Mouse (Mus musculus) lung, postnatal 4 days (tissue): ENCODE measurements around the gene Zrsr1.

ENCODE experiments used
- DNase-seq, 2 experiments: peaks; one replicate each; pipeline ENCODE4 v3.0.0; 2021

Gene Zrsr1

GRCm38 (mm10) chr11:22973599-22973998, 1.8 kb downstream of the Zrsr1 start:
- DNase-seq = no peak

DNA sequence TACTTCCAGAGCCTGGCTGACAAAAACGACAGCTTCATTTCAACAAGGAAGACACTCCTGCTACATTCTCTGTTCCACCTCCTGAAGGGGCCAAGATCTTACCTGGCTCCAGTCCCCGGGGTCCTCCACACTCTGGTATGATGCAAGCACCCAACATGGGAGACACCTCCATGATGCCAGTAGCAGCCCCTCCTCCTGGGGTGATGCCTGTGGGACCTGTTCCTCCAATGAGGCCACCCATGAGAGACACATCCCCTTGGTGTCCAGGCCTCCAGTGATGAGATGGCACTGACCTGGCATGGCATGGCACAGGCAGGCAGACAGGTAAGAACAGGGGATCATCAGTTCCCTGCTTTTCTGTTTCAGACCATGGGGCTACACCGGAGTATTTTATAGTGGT, 6.4 kb downstream of the Zrsr1 start:
- DNase-seq = no peak

DNA sequence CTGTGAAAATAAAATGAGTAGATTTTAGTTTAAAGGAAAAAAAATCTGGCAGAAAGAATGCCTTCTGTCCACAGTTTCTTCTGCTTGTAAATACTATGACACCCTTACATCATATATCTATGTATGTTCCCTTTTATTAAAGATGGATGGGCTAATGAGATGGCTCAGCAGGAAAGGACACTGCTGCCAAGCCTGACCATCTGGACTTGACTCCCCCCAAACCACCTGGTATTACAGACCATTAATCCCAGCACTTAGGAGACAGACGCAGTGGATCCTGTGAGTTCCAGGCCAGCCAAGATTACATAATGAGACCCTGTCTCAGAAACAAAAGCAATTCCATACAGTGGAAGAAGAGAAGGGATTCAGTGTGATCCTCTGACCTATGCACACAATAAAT, 6.9 kb downstream of the Zrsr1 start:
- DNase-seq = no peak

DNA sequence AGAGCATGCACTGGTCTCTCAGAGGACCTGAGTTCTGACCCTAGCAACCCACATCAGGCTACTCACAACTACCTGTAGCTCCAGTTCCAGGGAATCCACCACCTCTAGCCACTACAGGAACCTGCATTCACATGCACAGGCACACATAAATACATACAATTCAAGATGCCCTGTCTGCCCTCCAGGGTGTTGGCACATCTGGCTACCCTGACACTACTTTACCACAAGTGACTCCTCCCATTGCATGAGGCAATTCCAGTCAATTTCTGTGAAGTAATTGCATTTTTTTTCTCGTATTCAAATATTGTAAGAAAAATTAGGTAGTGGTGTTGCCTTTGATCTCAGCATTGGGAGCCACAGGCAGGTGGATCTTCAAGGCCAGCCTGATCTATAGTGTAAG, 7.4 kb downstream of the Zrsr1 start:
- DNase-seq = no peak

GRCm38 (mm10) chr11:22981041-22981440, 9.2 kb downstream of the Zrsr1 start:
- no peak for DNase-seq

DNA sequence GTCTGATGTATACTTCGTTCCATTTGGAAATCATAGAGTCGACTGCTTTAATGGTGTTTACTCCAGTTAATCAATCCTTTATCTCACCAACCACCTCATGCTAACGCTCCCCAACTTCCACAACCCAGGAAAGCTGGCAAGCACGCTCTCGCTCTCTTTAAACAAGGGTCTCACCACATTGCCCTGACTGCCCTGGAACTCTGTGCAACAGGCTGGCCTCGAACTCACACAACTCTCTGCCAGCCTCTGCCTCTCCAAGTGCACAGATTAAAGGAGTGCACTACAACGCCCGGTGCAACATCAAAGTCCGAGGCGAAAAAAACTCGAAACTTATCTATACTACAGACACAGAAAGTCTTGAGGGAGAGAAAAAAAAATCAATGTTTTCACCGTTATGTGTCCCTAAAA, 9.7 kb downstream of the Zrsr1 start:
- DNase-seq = peak in 1 of 2 experiments; percentile 31

GRCm38 (mm10) chr11:22981984-22982757, 10.4 kb downstream of the Zrsr1 start, which contains the start of the genes Gm28048 and Commd1:
Gene Gm28048, minus strand, starts transcription at chr11:22982090.
Gene Commd1, minus strand, starts transcription at chr11:22982382.
- DNase-seq = peak; percentile 97 to 98

DNA sequence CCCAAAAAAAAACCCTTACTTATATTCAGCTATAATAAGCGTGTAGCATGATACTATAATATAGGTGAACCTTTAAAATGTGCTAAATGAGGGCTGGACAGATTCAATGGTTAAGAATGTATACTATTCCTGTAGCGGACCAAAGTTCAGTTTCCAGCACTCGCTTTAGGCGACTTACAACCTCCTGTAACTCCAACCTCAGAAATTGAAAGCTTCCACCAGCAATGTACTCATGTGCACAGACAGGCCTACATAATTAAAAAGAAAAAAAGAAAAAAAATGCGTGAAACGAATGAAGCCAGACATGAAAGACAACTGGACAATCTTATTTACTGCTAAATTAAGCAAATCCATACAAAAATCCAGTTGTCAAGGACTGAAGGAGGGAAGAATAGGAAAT, 11.0 kb downstream of the Zrsr1 start:
- DNase-seq = no peak

- no peak for DNase-seq
Measured at GRCm38 (mm10) chr11:22985510-22985909, 13.7 kb downstream of the Zrsr1 start.

DNA sequence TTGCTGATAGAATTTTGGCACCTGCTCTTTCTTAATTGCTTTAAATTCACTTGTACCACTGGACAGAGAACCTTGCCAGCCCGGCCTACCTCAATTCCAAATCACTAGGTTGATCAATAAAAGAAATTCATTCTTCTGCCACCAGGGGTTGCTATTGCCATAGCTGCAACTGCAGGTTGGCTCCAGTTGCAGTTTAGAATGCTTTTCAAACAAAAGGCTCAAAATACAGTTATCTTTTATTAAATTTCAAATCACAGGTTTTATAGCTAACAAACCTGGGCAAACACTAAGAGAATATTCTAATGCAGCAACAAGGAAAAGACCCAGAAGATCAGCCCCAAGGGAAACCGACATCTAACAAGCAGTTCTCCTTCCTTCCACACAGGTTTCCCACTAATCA, 15.6 kb downstream of the Zrsr1 start:
- peak in 1 of 2 experiments; percentile 45 for DNase-seq

DNA sequence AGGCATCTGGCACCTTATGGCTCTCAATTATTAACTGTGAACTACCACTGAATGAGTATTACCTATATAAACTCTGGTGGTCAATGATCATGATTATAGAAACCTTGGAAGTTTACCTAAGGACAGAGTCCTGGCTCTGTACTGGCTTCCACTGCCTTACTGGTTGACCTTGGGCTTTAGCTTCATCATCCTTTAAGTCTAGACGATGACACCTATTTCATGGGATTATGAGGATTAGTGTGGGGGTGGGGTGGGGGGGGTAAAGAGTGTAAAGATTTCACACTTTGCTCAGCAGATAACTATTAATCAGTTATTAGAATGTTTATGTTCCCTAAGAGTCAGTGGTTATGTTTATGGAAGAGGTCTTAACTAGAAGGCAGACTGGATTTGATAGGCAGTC, 18.0 kb downstream of the Zrsr1 start:
- no peak for DNase-seq

GRCm38 (mm10) chr11:22990393-22991126, 18.8 kb downstream of the Zrsr1 start, which contains the start of gene Cct4:
Gene Cct4, plus strand, starts transcription at chr11:22990519.
- peak; percentile 95 to 97 for DNase-seq

DNA sequence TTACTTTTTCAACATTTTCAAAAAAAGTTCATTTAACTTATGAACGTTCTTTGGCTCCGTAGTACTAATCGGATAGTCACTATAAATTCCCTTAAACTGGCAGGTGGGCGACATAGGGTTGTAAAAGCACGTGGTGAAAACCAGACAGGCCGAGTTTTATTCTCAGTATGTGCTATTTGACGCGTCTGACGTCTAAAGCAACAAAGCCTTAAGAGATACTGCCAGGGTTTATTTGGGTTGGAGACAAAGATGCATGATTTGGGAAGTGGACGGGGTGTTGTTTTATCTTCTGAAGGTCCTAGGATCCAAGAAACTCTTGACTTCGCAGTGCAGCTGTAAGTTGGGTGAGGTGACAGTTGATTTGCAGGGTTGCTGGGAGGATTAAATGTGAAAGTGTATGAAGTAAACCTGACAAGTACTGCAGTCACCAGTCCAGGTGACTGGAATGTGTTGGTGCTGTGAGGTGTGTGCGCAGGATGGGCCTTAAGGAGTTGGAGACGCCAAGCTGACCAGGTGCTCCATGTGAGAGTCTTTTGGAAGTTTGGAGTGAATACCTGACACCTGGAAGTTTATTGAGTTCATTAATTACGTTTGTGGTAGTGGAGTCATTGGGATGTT, 19.5 kb downstream of the Zrsr1 start:
- DNase-seq = no peak

- no peak for DNase-seq
Measured at GRCm38 (mm10) chr11:22994271-22994670, 22.5 kb downstream of the Zrsr1 start.

GRCm38 (mm10) chr11:22995461-22995860, 23.7 kb downstream of the Zrsr1 start:
- no peak for DNase-seq

GRCm38 (mm10) chr11:22998308-22998707, 26.5 kb downstream of the Zrsr1 start:
- DNase-seq = no peak

GRCm38 (mm10) chr11:23005276-23005675, 33.5 kb downstream of the Zrsr1 start:
- DNase-seq = no peak

DNA sequence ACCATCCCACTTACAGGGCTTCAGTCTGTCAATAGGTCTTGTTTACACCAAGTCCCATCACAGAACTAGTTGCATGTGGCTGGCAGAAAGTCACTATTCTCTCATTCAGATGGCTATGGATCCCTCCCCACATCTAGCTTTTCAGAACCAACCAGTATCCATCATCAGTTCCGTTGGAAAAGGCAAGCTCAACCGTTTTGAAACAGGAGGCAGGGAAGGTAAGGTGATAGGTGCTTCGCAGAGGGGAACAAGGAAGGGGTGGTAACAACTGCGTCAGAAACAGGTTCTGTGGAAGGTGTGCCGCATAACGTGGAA, 35.3 kb downstream of the Zrsr1 start:
- no peak for DNase-seq

GRCm38 (mm10) chr11:23007481-23008180, 35.8 kb downstream of the Zrsr1 start, which contains the start of gene Fam161a:
Gene Fam161a, plus strand, starts transcription at chr11:23007531.
- DNase-seq = peak; percentile 58 to 83

GRCm38 (mm10) chr11:23008181-23008823, 36.5 kb downstream of the Zrsr1 start:
- peak; percentile 85 to 90 for DNase-seq

GRCm38 (mm10) chr11:23008824-23009200, 37.0 kb downstream of the Zrsr1 start:
- DNase-seq = no peak

DNA sequence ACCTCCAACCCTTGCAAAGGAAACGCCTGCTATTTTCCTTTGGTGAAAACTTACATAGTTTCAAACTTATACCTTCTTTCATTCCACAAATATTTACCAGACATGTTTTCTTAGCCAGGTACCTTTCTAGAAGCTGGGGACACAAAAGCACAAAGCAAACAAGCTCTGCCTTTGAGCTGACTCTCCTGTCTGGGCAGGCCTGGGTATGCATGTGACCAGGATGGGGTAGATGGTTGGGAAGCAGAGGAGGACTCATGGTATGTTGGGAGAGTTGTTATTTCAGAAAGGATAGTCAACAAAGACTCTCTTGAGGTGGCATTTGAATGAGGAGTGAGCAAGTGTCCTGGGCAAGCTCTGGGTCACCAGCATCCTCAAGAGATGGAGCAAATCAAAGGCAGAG, 41.3 kb downstream of the Zrsr1 start:
- no peak for DNase-seq
